Mouse (Mus musculus) G1E (cell line): ENCODE data around the gene Dapp1.

Experiments used
- CTCF ChIP-seq: IDR thresholded peaks from 2 replicates; pipeline ENCODE4 v1.5.1; 2012; ENCODE audit warnings: low read depth, low read length, inconsistent platforms, mixed read lengths
- GATA1 ChIP-seq: IDR thresholded peaks from 2 replicates; pipeline ENCODE4 v1.6.1; 2012; ENCODE audit warnings: borderline replicate concordance, low read length, inconsistent platforms, mixed read lengths
- GATA2 ChIP-seq: IDR thresholded peaks from 2 replicates; pipeline ENCODE4 v1.6.1; 2012; ENCODE audit warnings: low read depth, low read length, inconsistent platforms, borderline replicate concordance
- POLR2AphosphoS5 ChIP-seq: IDR thresholded peaks from 2 replicates; pipeline ENCODE4 v1.6.1; 2012; ENCODE audit warnings: low read depth, low read length, inconsistent platforms; ENCODE audit not compliant: insufficient replicate concordance
- TAL1 ChIP-seq: conservative IDR thresholded peaks from 2 replicates; pipeline ENCODE4 v1.6.1; 2012; ENCODE audit warnings: low read depth, low read length, inconsistent platforms, mixed read lengths

DNA sequence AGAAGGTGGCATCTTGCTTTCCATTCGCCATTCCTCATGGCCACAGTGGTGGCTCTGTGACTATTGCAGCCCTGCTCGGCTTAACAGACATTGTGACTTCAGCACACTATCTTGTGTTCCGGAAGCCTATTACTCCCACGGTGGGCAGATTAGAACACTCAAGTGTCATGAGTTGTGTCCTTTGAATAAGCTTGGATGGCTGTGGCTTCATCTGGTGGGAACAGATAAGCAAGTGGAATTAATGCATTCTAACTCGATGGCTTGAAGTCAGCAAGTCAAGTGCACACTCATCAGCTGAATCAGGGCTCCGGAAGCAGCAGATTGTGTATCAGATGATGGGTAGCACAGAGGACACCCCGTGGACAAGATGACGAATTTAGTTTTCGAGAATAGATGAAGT is 23.5 kb downstream of the Dapp1 start:
- no peak for TF ChIP-seq CTCF
- TF ChIP-seq GATA2, result no peak
- TF ChIP-seq POLR2AphosphoS5, result 0 out of 2 replicates have a peak, but pooled peaks have one; percentile 52
- TF ChIP-seq GATA1, result no peak
- peak; percentile 96 for TF ChIP-seq TAL1
